Mouse (Mus musculus) MEL (cell line): ENCODE measurements at regions not wholly inside any gene's neighbourhood (a gene's known extent, or its start where the extent isn't known, plus 50 kb on each side); places are given as distances from the start of the nearest gene placed in this dataset.

ENCODE experiments used
- DNase-seq: peaks from one replicate; pipeline ENCODE4 v3.0.0; 2011; ENCODE audit warnings: low read depth, low spot score
- H3K27ac ChIP-seq: 2 replicates; pipeline ENCODE4 v1.5.1; 2012; ENCODE audit warnings: low read depth, mild to moderate bottlenecking, control low read depth, low read length, moderate library complexity; ENCODE audit not compliant: control insufficient read depth
- H3K27me3 ChIP-seq, 2 experiments: fragments of 150-350 bp in 1 of 2; sonication (generic) in 1 of 2; 2 replicates each; pipeline ENCODE4 v1.6.1; 2012; ENCODE audit warnings: low read length in 2 of 2, mild to moderate bottlenecking in 2 of 2, improper control_type of control experiment in 1 of 2, moderate library complexity in 1 of 2; ENCODE audit not compliant: insufficient read depth in 2 of 2, control insufficient read depth in 1 of 2
- H3K36me3 ChIP-seq, 2 experiments: 2 replicates each; pipeline ENCODE4 v1.6.1; 2012 to 2014; ENCODE audit warnings: low read length in 2 of 2, improper control_type of control experiment in 1 of 2, inconsistent platforms in 1 of 2, mild to moderate bottlenecking in 1 of 2; ENCODE audit not compliant: insufficient read depth in 2 of 2, control insufficient read depth in 1 of 2
- H3K4me1 ChIP-seq, 2 experiments: fragments of 150-350 bp in 1 of 2; sonication (generic) in 1 of 2; 2 replicates each; pipeline ENCODE4 v1.6.1; 2012; ENCODE audit warnings: low read length in 2 of 2, improper control_type of control experiment in 1 of 2, mild to moderate bottlenecking in 1 of 2; ENCODE audit not compliant: insufficient read depth in 2 of 2, control insufficient read depth in 1 of 2
- H3K4me3 ChIP-seq, 2 experiments: fragments of 150-350 bp in 1 of 2; sonication (generic) in 1 of 2; 2 replicates each; pipeline ENCODE4 v1.5.1; 2012; ENCODE audit warnings: low read depth in 2 of 2, low read length in 2 of 2, mild to moderate bottlenecking in 2 of 2, moderate library complexity in 2 of 2, control low read depth in 1 of 2, improper control_type of control experiment in 1 of 2; ENCODE audit not compliant: control insufficient read depth in 1 of 2, insufficient read depth in 1 of 2
- H3K79me2 ChIP-seq: 2 replicates; pipeline ENCODE4 v1.6.1; 2012; ENCODE audit warnings: mild to moderate bottlenecking, low read length, moderate library complexity; ENCODE audit not compliant: control insufficient read depth, poor library complexity, insufficient read depth
- H3K9ac ChIP-seq: 2 replicates; pipeline ENCODE4 v1.6.1; 2012; ENCODE audit warnings: low read depth, mild to moderate bottlenecking, control low read depth, low read length, moderate library complexity; ENCODE audit not compliant: control insufficient read depth, poor library complexity, severe bottlenecking
- H3K9me3 ChIP-seq: fragments of 150-350 bp; sonication (generic); replicated peaks from 2 replicates; pipeline ENCODE4 v1.6.1; 2012; ENCODE audit warnings: mild to moderate bottlenecking, low read length, improper control_type of control experiment, moderate library complexity; ENCODE audit not compliant: insufficient read depth
- BHLHE40 ChIP-seq: IDR thresholded peaks from 2 replicates; pipeline ENCODE4 v1.6.1; 2012; ENCODE audit warnings: low read depth, mild to moderate bottlenecking, inconsistent platforms, low read length, improper control_type of control experiment, borderline replicate concordance
- CTCF ChIP-seq, 3 experiments: IDR thresholded peaks in 2 of 3; conservative IDR thresholded peaks in 1 of 3; 2 replicates each; pipeline ENCODE4 v1.5.1; 2011 to 2012; ENCODE audit warnings: low read length in 3 of 3, low read depth in 2 of 3, mild to moderate bottlenecking in 2 of 3, improper control_type of control experiment in 1 of 3, inconsistent platforms in 1 of 3, mixed read lengths in 1 of 3, moderate library complexity in 1 of 3; ENCODE audit not compliant: control insufficient read depth in 1 of 3, insufficient read depth in 1 of 3, poor library complexity in 1 of 3, severe bottlenecking in 1 of 3
- E2F4 ChIP-seq: IDR thresholded peaks from 2 replicates; pipeline ENCODE4 v1.6.1; 2011; ENCODE audit warnings: low read depth, low read length, improper control_type of control experiment, borderline replicate concordance
- GATA1 ChIP-seq: IDR thresholded peaks from 2 replicates; pipeline ENCODE4 v1.6.1; 2011; ENCODE audit warnings: low read depth, low read length, improper control_type of control experiment
- MAX ChIP-seq: IDR thresholded peaks from 2 replicates; pipeline ENCODE4 v1.6.1; 2011; ENCODE audit warnings: low read length, improper control_type of control experiment
- MAZ ChIP-seq: IDR thresholded peaks from 2 replicates; pipeline ENCODE4 v1.6.1; 2012; ENCODE audit warnings: low read depth, mild to moderate bottlenecking, inconsistent platforms, low read length, improper control_type of control experiment
- MEF2A ChIP-seq: IDR thresholded peaks from 2 replicates; pipeline ENCODE4 v1.6.1; 2014; ENCODE audit warnings: low read depth, mild to moderate bottlenecking, inconsistent platforms, low read length, improper control_type of control experiment; ENCODE audit not compliant: poor library complexity, insufficient replicate concordance, severe bottlenecking; ENCODE audit errors: extremely low read depth
- MYB ChIP-seq: IDR thresholded peaks from 2 replicates; pipeline ENCODE4 v1.6.1; 2011; ENCODE audit warnings: mild to moderate bottlenecking, low read depth, low read length, improper control_type of control experiment
- MYC ChIP-seq: IDR thresholded peaks from 2 replicates; pipeline ENCODE4 v1.6.1; 2011; ENCODE audit warnings: low read depth, mild to moderate bottlenecking, low read length, improper control_type of control experiment, moderate library complexity
- NRF1 ChIP-seq: IDR thresholded peaks from 2 replicates; pipeline ENCODE4 v1.6.1; 2014; ENCODE audit warnings: low read depth, mild to moderate bottlenecking, inconsistent platforms, low read length, improper control_type of control experiment, moderate library complexity; ENCODE audit not compliant: poor library complexity, insufficient read depth, severe bottlenecking
- POLR2AphosphoS2 ChIP-seq: IDR thresholded peaks from 2 replicates; pipeline ENCODE4 v1.6.1; 2011; ENCODE audit warnings: low read length, improper control_type of control experiment
- POLR2AphosphoS5 ChIP-seq: IDR thresholded peaks from 2 replicates; pipeline ENCODE4 v1.6.1; 2012; ENCODE audit warnings: low read depth, borderline replicate concordance, mild to moderate bottlenecking, inconsistent platforms, low read length, moderate library complexity, mixed read lengths
- RAD21 ChIP-seq: IDR thresholded peaks from 2 replicates; pipeline ENCODE4 v1.6.1; 2011; ENCODE audit warnings: mild to moderate bottlenecking, low read depth, low read length, improper control_type of control experiment
- RCOR1 ChIP-seq: IDR thresholded peaks from 2 replicates; pipeline ENCODE4 v1.6.1; 2012; ENCODE audit warnings: low read depth, mild to moderate bottlenecking, inconsistent platforms, low read length, improper control_type of control experiment
- TCF12 ChIP-seq: IDR thresholded peaks from 2 replicates; pipeline ENCODE4 v1.6.1; 2014; ENCODE audit warnings: low read depth, mild to moderate bottlenecking, inconsistent platforms, low read length, improper control_type of control experiment, moderate library complexity
- ZC3H11A ChIP-seq: IDR thresholded peaks from 2 replicates; pipeline ENCODE4 v1.6.1; 2012; ENCODE audit warnings: low read depth, mild to moderate bottlenecking, inconsistent platforms, low read length, improper control_type of control experiment
- ZKSCAN1 ChIP-seq: IDR thresholded peaks from 2 replicates; pipeline ENCODE4 v1.6.1; 2012; ENCODE audit warnings: low read depth, mild to moderate bottlenecking, inconsistent platforms, low read length, improper control_type of control experiment, moderate library complexity
- ZMIZ1 ChIP-seq: IDR thresholded peaks from 2 replicates; pipeline ENCODE4 v1.6.1; 2012; ENCODE audit warnings: low read depth, mild to moderate bottlenecking, inconsistent platforms, low read length, improper control_type of control experiment, moderate library complexity
- ZNF384 ChIP-seq: IDR thresholded peaks from 2 replicates; pipeline ENCODE4 v1.6.1; 2012; ENCODE audit warnings: low read depth, mild to moderate bottlenecking, inconsistent platforms, low read length, improper control_type of control experiment

- no peak overlapping the region for H3K27ac ChIP-seq
- no peaks in the 10 kb centered on the region for H3K27me3 ChIP-seq
- H3K79me2 ChIP-seq = no peaks in the 10 kb centered on the region
- no peak for DNase-seq
- no peaks in the 10 kb centered on the region for H3K36me3 ChIP-seq
- TF ChIP-seq E2F4 (no peak), GATA1 (no peak), MEF2A (no peak), TCF12 (no peak), MAZ (no peak), ZMIZ1 (no peak), ZC3H11A (no peak), CTCF (IDR thresholded peaks at IDR 0.05 in 2 of 3, conservative IDR thresholded peaks at IDR 0.05 in 1 of 3; ENCODE audit: control insufficient read depth in 1 of 3, insufficient read depth in 1 of 3, low read depth in 2 of 3, low read length in 3 of 3, poor library complexity in 1 of 3, severe bottlenecking in 1 of 3) (no peak), MAX (no peak), POLR2AphosphoS2 (no peak), MYB (no peak), POLR2AphosphoS5 (no peak), RCOR1 (no peak), NRF1 (no peak), BHLHE40 (no peak), ZNF384 (no peak), ZKSCAN1 (no peak), MYC (no peak), RAD21 (no peak)
- H3K9me3 ChIP-seq = no peaks in the 10 kb centered on the region
- H3K4me1 ChIP-seq = no peaks in the 10 kb centered on the region
- H3K9ac ChIP-seq = no peak overlapping the region
- no peak overlapping the region for H3K4me3 ChIP-seq
Observed at GRCm38 (mm10) chr3:149353958-149354357, 363.6 kb upstream of the Adgrl2 start.

GRCm38 (mm10) chr3:149352546-149352945, 362.2 kb upstream of the Adgrl2 start:
- DNase-seq = no peak
- Histone ChIP-seq H3K9ac (no peak overlapping the region), H3K36me3 (no peaks in the 10 kb centered on the region), H3K27ac (no peak overlapping the region), H3K27me3 (no peaks in the 10 kb centered on the region), H3K4me3 (no peak overlapping the region), H3K79me2 (no peaks in the 10 kb centered on the region), H3K9me3 (no peaks in the 10 kb centered on the region), H3K4me1 (no peaks in the 10 kb centered on the region)
- TF ChIP-seq MYB = no peak
